Mouse (Mus musculus) kidney, postnatal 4 days (tissue): ENCODE results near the gene Olfr699.
A peak's percentile ranks its signal among the peaks of the same experiment; 100 is the strongest.
"Not testable (repeated sequence)": the region's sequence is repeated elsewhere in the genome, so short reads cannot be mapped to it uniquely, and the experiment has no call there.

Experiments used
- DNase-seq, 2 experiments: peaks; one replicate each; pipeline ENCODE4 v3.0.0; 2021; ENCODE audit warnings: mixed read lengths in 2 of 2

The Olfr699 gene

DNA sequence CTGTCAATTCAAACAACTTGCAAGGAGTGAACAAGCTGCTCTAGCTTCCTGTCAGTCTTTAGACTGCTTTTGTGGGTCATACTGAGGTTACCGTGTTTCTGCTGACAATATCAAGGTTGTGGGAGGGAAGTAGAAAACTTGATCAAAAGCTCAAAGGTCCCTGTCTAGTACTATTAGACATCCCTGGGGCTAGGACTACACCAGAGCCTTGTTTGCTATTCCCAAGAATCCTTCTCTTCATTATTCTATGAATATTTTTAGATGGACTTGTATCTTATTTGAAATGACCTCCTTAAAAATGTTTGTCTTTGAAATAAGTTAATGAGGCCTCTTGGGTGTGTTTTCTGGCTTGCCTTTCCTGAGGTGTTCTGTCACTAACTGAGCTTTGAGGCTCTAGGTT, at the start of gene Olfr699:
Gene Olfr699 (minus strand): TSS at position 101 of the 400 bp plus-strand sequence.
- DNase-seq, result no peak

DNA sequence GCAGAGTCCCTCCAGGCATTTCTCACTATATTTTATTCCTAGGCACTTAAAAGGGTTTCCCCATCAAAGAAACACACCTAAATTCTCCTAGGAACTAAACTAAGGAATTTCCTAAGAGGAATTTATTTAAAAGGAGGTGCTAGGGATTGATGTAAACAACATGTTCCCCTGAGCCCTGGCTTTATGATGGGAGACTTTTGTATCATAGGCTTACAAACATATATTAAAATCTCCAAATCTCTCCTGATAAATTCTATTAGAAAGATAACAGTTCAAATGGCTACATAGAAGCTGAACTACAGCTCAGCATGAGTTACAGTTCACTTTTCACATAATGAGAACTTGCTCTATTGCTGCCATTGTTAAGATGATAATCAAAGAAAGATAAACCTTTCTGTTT, 40.8 kb upstream of the Olfr699 start, which contains the start of gene Olfr702:
Gene Olfr702 (minus strand): TSS at position 101 of the 400 bp plus-strand sequence.
- no peak for DNase-seq

DNA sequence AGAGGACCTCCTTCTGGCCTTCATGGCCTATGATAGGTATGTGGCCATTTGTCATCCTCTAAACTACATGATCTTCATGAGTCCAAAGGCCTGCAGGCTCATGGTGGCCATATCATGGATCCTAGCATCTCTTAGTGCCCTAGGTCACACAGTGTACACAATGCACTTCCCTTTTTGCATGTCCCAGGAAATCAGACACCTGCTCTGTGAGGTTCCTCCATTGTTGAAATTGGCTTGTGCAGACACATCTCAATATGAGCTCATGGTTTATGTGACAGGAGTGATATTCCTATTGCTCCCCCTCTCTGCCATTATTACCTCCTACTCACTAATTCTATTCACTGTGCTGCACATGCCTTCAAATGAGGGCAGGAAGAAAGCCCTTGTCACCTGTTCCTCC, 25.4 kb upstream of the Olfr699 start:
- DNase-seq, result no peak

DNA sequence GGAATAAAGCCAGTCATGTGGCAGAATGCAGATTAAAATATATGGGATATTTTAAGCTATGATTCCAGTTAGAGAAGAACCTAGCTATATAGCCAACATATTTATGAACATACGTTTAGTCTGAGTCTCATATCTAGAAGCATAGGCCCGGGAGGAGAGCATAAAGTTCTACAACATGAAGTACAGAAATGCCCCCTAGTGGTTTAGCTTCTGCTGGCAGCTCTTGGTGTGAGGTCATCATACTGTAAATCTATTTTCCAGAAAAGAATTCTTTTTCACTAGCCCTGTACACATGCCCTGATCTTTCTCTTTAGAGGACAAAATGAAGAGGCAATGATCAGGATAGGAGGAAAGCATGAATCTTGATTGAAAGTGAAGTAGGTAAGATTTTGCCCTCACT, 22.8 kb upstream of the Olfr699 start:
- peak; percentile 4 to 6 for DNase-seq

DNA sequence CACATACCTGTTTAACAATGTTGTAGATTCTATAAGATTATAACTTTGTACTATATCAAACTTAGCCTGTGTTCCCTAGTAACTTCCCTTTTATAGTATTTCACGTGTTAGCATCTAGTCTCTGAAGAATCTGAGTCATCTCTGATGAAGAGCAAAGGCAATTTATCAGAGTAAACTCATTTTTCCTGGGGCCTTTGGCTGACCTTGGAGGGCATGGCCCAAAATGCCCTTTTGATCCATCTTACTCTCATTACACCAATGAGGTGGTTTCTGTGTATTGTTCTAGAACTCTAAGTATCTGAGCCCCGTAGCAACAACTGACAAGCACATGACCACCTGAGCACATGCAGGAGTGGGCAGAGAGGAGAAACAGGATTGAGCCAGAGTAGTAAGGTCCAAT, 20.8 kb upstream of the Olfr699 start, which contains the start of gene Olfr701:
Gene Olfr701 (plus strand): TSS at position 301 of the 400 bp plus-strand sequence.
- no peak for DNase-seq

DNA sequence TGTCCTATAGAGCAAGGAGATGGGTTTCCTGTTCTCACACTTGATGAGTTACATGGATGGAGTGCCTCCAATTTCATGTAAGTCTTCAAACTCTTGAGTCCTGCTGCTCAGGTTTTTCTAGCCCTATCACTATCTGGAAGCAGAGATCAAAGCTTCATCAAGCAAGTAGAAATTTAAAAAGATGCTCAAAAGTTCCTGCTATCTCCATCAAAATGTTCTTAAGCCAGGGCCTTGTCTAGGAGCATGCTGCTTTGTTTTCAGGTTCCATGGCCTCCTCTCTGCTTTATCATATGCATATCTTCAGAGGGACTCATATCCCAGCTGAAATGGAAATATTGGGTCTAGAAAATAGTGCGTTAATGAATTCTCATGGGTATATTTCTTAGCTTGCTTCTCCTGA, 15.7 kb upstream of the Olfr699 start, which contains the start of gene Olfr700:
Gene Olfr700 (minus strand): TSS at position 101 of the 400 bp plus-strand sequence.
- no peak for DNase-seq

DNA sequence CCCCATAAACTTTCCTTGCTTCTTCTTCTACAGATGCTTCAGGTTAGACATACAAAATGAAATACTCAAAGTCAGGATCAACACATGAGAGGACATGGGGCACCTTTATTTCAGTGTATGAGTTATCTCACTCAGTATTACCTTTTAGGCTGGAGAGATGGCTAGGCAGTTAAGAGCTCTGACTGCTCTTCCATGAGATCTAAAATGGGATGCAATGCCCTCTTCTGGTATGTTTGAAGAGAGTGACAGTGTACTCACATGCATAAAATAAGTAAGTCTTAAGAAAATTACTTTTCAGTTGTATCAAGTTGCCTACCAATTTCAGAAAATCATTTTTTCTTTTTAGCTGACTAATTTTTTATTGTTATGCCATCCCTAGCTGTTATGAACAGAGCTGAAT, 4.7 kb downstream of the Olfr699 start:
- no peak for DNase-seq

DNA sequence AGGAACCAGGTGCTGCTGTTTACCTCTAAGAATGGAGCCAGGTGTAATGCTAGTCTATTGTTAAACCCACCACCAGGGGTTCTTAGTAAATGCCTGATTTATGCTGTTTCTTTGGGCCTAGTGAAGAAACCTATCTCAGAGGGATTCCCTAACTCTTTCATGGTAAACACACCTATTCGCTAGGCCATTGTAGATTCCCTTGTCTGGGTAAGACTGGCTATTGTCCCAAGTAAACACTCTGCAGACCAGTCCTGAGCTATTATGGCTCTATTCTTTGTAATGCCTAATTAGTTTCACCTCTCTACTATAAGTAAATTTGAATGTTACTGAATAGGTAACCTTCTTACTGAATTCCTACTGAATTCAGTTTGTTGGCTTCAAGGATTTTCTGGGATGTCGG, 32.0 kb downstream of the Olfr699 start:
- DNase-seq, result not testable (repeated sequence)

DNA sequence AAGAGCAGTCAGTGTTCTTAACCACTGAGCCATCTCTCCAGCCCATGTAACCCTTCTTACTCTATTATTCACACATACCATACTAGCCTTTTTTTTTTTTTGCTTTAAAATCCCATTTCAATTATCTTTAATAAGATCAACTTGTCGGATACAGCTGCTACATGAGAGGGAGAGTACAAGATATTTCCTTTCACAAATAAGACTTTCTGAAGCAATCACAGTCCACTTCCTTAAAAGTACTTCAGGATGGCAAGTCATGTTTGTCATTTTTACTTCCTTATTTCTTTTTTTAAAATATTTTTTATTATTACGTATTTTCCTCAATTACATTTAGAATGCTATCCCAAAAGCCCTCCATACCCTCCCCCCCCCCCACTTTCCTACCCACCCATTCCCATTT, 34.2 kb downstream of the Olfr699 start:
- no peak for DNase-seq

DNA sequence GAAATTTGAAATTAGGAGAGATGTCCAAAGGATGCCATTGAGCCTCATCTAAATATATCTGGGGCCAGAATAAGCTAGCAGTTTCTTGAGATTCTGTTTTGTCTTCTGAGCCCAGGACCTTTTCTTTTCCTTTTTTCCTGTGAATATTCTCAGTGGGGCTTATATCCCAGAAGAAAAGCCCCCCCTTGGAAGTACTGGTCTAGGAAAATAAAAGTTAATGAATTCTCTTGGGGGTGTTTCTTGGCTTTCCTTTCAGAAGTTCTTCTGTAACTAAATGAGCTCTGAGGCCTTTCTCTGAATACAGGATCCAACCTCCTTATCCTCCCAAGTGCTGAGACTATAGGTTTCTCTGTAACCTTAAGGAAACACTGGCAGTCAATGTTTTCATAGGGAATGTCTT, 37.7 kb downstream of the Olfr699 start, which contains the start of gene Olfr698:
Gene Olfr698 (minus strand): TSS at position 101 of the 400 bp plus-strand sequence.
- no peak for DNase-seq

DNA sequence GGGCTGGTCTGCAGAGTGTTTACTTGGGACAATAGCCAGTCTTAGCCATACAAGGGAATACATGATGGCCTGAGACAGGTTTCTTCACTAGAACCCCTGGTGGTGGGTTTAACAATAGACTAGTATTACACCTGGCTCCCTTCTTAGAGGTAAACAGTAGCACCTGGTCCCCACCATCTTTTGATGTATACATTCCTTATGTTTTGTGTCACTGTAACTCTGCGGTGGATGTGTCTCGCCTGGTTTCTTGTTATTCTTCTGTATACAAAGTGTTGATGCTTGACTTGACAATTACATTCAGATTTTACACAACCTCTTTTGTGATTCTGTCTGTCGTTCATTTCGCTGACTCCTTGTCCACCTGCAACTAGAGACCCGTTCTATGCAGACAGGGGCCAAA, 47.2 kb downstream of the Olfr699 start:
- DNase-seq, result no peak

DNA sequence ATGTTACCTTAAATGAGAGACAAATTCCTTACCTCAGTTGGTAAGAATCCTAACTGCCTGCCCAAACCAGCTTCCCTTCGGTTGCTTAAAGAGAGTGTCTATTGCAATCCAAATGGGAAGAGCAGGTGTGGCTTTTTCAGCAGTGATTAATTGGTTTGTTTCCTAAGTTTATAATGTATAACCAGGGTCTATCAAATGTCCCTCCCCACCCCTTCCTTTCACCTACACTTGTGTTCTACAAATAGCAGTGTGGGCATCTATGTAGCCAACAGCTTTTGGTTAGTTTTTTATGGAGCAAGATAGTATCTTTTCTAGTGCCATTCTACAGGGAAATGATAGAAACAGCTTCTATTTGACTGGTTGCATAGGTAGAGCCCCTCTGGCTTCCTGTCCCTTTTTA, 50.7 kb downstream of the Olfr699 start, which contains the start of gene Olfr697:
Gene Olfr697 (minus strand): TSS at position 101 of the 400 bp plus-strand sequence.
- DNase-seq, result no peak
